Mouse (Mus musculus) stomach, postnatal 0 days (tissue): ENCODE results near the gene Btn2a2. TPM values are rescaled to one million over a fixed set of nuclear protein-coding genes. Genes with fewer than 3 reads are reported as not detected.
"Not testable (repeated sequence)": the region's sequence is repeated elsewhere in the genome, so short reads cannot be mapped to it uniquely, and the experiment has no call there.

ENCODE experiments used
- ATAC-seq: fragments of 200-750 bp; cut with Nextera tagmentation; 2 replicates; pipeline ENCODE4 v1.8.0; 2017; ENCODE audit not compliant: low FRiP score, low TSS enrichment
- DNase-seq: peaks from one replicate; pipeline ENCODE4 v3.0.0-alpha.2; 2016; ENCODE audit warnings: low spot score
- H3K27ac ChIP-seq: fragments of 300-500 bp; sonication (generic); replicated peaks from 2 replicates; pipeline ENCODE4 v1.5.1; 2014; ENCODE audit warnings: mild to moderate bottlenecking, control low read depth
- H3K27me3 ChIP-seq: fragments of 300-500 bp; sonication (generic); 2 replicates; pipeline ENCODE4 v1.6.1; 2014; ENCODE audit warnings: low read length; ENCODE audit not compliant: control insufficient read depth, insufficient read depth
- H3K36me3 ChIP-seq: fragments of 300-500 bp; sonication (generic); 2 replicates; pipeline ENCODE4 v1.6.1; 2014; ENCODE audit warnings: low read length, mixed read lengths; ENCODE audit not compliant: control insufficient read depth, insufficient read depth
- H3K4me1 ChIP-seq: fragments of 300-500 bp; sonication (generic); replicated peaks from 2 replicates; pipeline ENCODE4 v1.6.1; 2014; ENCODE audit warnings: antibody characterized with exemption; ENCODE audit not compliant: control insufficient read depth, insufficient read depth
- H3K4me2 ChIP-seq: fragments of 300-500 bp; sonication (generic); replicated peaks from 2 replicates; pipeline ENCODE4 v1.6.1; 2014; ENCODE audit warnings: low read depth, mild to moderate bottlenecking, control low read depth, moderate library complexity
- H3K4me3 ChIP-seq: fragments of 300-500 bp; sonication (generic); 2 replicates; pipeline ENCODE4 v1.5.1; 2014; ENCODE audit warnings: low read depth, low read length, control low read depth
- H3K9ac ChIP-seq: fragments of 300-500 bp; sonication (generic); 2 replicates; pipeline ENCODE4 v1.6.1; 2014; ENCODE audit warnings: mild to moderate bottlenecking, low read length, control low read depth, mixed read lengths
- H3K9me3 ChIP-seq: fragments of 300-500 bp; sonication (generic); 2 replicates; pipeline ENCODE4 v1.6.1; 2016; ENCODE audit warnings: low read length; ENCODE audit not compliant: control insufficient read depth
- CTCF ChIP-seq: IDR thresholded peaks from 2 replicates; pipeline ENCODE4 v1.5.1; 2016; ENCODE audit warnings: antibody characterized with exemption, low read depth, mild to moderate bottlenecking, moderate library complexity
- EP300 ChIP-seq: optimal IDR thresholded peaks from 2 replicates; pipeline ENCODE3; 2016; ENCODE audit warnings: antibody characterized with exemption
- WGBS: fragments of 180-500 bp; shearing (Covaris S2); extraction: QIAGEN DNeasy Blood & Tissue Kit; methylation state at CpG from one replicate; pipeline ENCODE4 v1.1.7; 2014; 5-methylcytosine and 5-hydroxymethylcytosine counted together
- polyA plus RNA-seq: library from polyadenylated mRNA; unstranded; fragments of >200 nt; fragmentation: Nextera tagmentation; extraction: Ambion mirVana; gene quantifications from 2 replicates; pipeline ENCODE4 v1.2.1, GENCODE M21; 2015

Btn2a2 gene
- 0.04 and 0.07 TPM in 2 replicates for polyA plus RNA-seq

DNA sequence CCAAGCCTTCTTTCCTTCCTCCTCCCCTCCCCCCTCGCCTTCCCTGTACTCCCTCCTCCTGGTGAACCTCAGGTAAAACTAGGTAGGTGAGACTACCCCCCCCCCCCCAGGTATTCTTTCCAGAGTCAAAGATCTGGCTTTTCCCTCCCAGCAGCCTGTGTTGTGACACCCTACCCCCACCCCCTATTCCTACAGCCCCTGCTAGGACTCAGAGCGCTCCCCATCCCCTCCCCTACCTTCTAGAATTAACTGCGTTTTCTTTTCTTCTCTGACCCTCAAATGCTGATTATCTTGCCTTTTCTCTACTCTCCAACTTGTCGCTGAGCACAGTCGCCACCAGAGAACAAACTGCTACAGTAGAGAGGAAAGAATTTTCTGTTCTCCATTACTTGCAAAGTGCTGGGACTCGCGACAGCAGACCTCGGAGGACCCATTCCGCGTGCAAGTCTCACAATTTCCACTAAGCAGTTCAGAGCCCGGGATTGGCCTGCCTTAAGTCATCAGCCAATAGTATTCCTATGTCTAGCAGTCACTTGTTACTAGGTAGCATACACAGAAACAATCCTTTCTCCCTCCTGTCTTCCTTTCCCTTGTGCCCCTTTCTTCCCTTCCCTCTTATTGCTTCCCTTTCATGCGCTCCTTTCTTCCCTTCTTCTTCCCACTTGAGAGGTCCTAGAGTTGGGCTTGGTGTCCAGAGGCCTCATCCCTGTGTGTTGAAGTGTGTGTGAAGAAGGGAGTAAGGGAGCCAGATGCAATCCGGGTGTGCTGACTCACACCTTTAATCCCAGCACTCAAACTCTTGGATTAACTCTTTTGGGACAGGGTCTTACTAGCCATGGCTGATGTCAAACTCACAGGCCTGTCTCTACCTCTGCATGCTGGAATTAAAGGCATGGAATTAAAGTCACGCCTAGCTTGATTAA lies at the start of gene Btn2a2:
TSS of gene Btn2a2 (minus strand) at position 458 of the 923 bp plus-strand sequence.
- Histone ChIP-seq H3K4me1 (no peaks in the 10 kb centered on the region), H3K9me3 (no peaks in the 10 kb centered on the region), H3K27ac (no peak within 1 kb of the TSS), H3K4me3 (peak within 1 kb of the TSS; percentile 24), H3K4me2 (peak within 1 kb of the TSS; percentile 54), H3K27me3 (no peaks in the 10 kb centered on the region), H3K36me3 (no peaks in the 10 kb centered on the region), H3K9ac (no peak within 1 kb of the TSS)
- DNase-seq (peak; percentile 64), ATAC-seq (peak; percentile 96)
- no peak for TF ChIP-seq EP300
- TF ChIP-seq CTCF, result no peak
- 3% methylated on average over 13 of the region's 14 CpGs for WGBS

DNA sequence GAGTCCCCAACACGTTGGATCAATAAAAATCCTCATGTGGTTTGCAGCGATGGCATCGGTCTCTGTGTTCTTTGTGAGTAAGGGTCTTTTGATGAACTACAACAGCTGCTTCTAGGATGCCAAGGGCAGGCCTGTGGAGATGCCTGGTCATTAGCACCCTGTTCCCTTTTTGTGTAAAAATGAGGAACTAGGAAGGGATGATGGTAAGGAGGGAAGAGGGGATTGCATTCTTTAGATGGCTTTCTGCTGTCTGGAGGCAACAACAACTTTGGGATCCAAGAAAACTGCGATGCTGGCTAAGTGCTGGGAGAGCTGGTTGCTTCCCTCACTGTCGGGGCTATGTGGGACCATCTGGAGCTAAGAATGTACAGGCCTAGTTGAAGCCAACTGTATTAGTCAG lies 49.6 kb upstream of the Btn2a2 start:
- Histone ChIP-seq H3K9ac (no peak overlapping the region), H3K27ac (no peak overlapping the region), H3K9me3 (no peaks in the 10 kb centered on the region), H3K4me1 (no peaks in the 10 kb centered on the region), H3K36me3 (no peaks in the 10 kb centered on the region), H3K4me3 (no peak overlapping the region), H3K4me2 (no peak overlapping the region), H3K27me3 (no peaks in the 10 kb centered on the region)
- TF ChIP-seq EP300, result no peak
- TF ChIP-seq CTCF, result no peak
- 69% methylated on average over 5 of the region's 5 CpGs for WGBS
- DNase-seq, result no peak
- ATAC-seq, result no peak

DNA sequence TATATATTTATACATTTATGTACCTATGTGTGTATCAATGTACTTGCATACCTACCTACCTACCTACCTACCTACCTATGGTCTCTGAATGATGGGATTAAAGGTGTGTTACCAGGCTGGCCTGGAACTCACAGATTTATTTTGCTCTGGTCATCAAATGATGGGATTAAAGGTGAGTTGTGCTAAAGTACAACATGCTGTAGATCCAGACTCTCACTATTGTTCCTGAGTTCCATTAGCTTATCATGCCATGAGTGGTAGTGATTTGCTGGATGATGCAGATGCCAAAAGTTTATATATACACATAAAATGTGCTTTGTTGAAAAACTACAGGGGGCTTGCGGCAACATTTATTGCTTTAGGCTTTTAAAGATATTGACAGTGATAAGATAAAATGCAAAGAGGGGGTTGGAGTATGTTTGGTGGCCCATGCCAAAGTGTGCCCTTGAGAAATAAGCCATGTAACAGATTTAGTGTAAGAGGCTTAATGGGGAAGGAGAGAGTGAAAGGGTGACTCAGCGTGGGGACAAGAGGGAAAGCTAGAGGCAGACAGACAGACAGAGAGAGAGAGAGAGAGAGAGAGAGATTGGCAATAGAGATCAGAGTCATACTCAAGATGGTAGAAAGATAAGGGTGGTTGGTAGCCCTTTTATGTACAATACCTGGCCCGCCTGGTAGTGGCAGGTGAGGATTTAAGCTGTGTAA lies 48.5 kb upstream of the Btn2a2 start:
- H3K4me3 ChIP-seq, result no peak overlapping the region
- no peak for DNase-seq
- H3K9me3 ChIP-seq, result no peaks in the 10 kb centered on the region
- no peaks in the 10 kb centered on the region for H3K27me3 ChIP-seq
- TF ChIP-seq CTCF, result no peak
- no peaks in the 10 kb centered on the region for H3K4me1 ChIP-seq
- no peak overlapping the region for H3K9ac ChIP-seq
- WGBS, result 69% methylated on average over 3 of the region's 3 CpGs
- no peak overlapping the region for H3K27ac ChIP-seq
- H3K36me3 ChIP-seq, result no peaks in the 10 kb centered on the region
- ATAC-seq, result no peak
- no peak overlapping the region for H3K4me2 ChIP-seq

DNA sequence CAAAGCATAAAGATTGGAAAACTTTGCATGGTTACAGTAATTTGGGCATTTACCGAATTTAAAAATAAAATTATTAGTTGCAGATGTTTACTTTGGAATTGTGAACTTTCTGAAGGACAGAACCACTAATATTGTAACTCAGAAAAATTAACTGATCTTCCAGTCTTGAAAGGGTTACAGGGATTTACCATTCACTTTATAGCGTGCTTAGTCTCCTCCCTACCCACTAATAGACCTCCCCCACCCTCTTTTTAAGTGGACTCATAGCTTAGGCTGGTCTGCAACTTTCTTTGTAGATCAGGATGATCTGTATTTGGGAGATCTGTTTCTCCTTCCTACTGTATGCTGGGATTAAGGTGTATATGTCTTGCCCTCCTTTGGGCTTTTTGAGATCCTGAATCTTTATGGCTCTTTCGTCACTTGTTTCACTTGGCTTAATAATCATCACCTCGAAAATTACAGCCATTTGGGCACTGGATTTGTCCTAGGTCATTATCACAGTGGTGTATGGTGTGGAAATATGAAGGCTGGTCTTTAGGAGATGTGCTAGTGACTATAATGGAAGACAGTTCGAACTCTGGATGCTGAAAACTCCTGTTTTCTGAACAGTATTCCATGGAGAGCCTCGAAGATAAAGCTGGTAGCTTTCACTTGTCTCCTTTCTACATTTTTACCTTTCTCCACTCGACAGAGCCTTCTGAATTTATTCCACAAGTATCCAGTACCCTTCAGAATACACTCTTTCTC lies 47.6 kb upstream of the Btn2a2 start:
- ATAC-seq, result no peak
- H3K4me3 ChIP-seq, result peak overlapping the region; percentile 45

DNA sequence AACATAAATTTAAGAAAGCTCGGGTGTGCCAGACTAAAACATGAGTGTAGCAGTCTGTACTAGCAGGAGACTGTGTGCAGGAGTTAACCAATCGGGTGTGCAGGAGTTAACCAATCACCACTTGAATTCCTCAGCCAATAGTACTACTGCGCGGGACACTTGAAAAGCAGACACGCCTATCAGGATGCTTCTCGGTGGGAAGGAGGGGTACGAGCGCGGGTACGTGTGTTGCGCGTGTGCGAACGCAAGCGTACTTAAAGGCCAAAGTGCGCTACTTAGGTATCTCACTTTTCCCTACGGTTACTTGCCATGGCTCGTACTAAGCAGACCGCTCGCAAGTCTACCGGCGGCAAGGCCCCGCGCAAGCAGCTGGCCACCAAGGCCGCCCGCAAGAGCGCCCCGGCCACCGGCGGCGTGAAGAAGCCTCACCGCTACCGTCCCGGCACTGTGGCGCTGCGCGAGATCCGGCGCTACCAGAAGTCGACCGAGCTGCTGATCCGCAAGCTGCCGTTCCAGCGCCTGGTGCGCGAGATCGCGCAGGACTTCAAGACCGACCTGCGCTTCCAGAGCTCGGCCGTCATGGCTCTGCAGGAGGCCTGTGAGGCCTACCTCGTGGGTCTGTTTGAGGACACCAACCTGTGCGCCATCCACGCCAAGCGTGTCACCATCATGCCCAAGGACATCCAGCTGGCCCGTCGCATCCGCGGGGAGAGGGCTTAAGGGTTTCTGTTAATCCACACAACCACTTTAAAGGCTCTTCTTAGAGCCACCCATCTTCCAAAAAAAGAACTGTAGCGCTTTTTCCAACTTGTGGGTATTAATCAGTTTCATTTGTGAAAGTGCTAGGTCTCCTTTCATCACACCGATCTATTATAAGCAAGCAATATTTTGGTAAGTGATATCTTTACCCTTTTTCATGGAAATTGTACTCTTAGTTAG lies 46.7 kb upstream of the Btn2a2 start, which contains the start of gene Hist1h3g:
TSS of gene Hist1h3g (plus strand) at position 286 of the 939 bp plus-strand sequence.
- Histone ChIP-seq H3K4me2 (peak within 1 kb of the TSS; percentile 73), H3K27ac (peak within 1 kb of the TSS; percentile 74), H3K9ac (peak within 1 kb of the TSS; percentile 57), H3K4me3 (peak within 1 kb of the TSS; percentile 45)
- not testable (repeated sequence) for H3K9me3 ChIP-seq, H3K27me3 ChIP-seq, H3K36me3 ChIP-seq, H3K4me1 ChIP-seq
- peak; percentile 87 for ATAC-seq
- peak; percentile 86 for DNase-seq
- under 1% methylated on average over 37 of the region's 62 CpGs for WGBS

More for the DNA sequence above, 47.6 kb upstream of the Btn2a2 start:
- no peak for DNase-seq
- TF ChIP-seq CTCF (no peak), EP300 (no peak)
- H3K27ac ChIP-seq, result no peak overlapping the region
- peak overlapping the region; percentile 73 for H3K4me2 ChIP-seq
- H3K27me3 ChIP-seq, result no peaks in the 10 kb centered on the region
- no peaks in the 10 kb centered on the region for H3K4me1 ChIP-seq
- peak overlapping the region; percentile 35; the same call in 1 of the 2 replicates for H3K9ac ChIP-seq
- WGBS, result 14% methylated on average over 7 of the region's 7 CpGs
- H3K36me3 ChIP-seq, result no peaks in the 10 kb centered on the region
- H3K9me3 ChIP-seq, result no peaks in the 10 kb centered on the region
